Mouse (Mus musculus) CH12.LX (cell line): Measurements from ENCODE around the gene Evc2. TPM values are rescaled to one million over a fixed set of nuclear protein-coding genes. Genes with fewer than 3 reads are reported as not detected.

Experiments used
- DNase-seq: peaks from one replicate; pipeline ENCODE4 v3.0.0-alpha.2; 2013; ENCODE audit errors: extremely low read depth
- H3K27ac ChIP-seq: 2 replicates; pipeline ENCODE4 v1.5.1; 2012; ENCODE audit warnings: low read depth, mild to moderate bottlenecking, control low read depth, moderate library complexity; ENCODE audit not compliant: insufficient read depth
- H3K27me3 ChIP-seq: replicated peaks from 2 replicates; pipeline ENCODE3; 2012; ENCODE audit warnings: inconsistent platforms
- H3K36me3 ChIP-seq, 2 experiments: replicated peaks in 1 of 2; 2 replicates each; pipeline versions ENCODE3 to v1.6.1; 2012; ENCODE audit warnings: inconsistent platforms in 1 of 2, low read length in 1 of 2, mild to moderate bottlenecking in 1 of 2, mixed read lengths in 1 of 2, moderate library complexity in 1 of 2; ENCODE audit not compliant: control insufficient read depth in 1 of 2, insufficient read depth in 1 of 2
- H3K4me1 ChIP-seq, 2 experiments: 2 replicates each; pipeline ENCODE4 v1.6.1; 2012; ENCODE audit warnings: inconsistent platforms in 1 of 2, moderate library complexity in 1 of 2; ENCODE audit not compliant: insufficient read depth in 2 of 2, control insufficient read depth in 1 of 2
- H3K4me2 ChIP-seq: 2 replicates; pipeline ENCODE4 v1.6.1; 2012; ENCODE audit warnings: low read depth, mild to moderate bottlenecking, control low read depth; ENCODE audit not compliant: poor library complexity, insufficient read depth, severe bottlenecking
- H3K4me3 ChIP-seq, 3 experiments: fragments of 150-350 bp in 1 of 3; sonication (generic) in 1 of 3; replicated peaks in 1 of 3; 2 replicates each; pipeline versions ENCODE3 to v1.5.1; 2011 to 2012; ENCODE audit warnings: low read depth in 2 of 3, low read length in 2 of 3, mild to moderate bottlenecking in 2 of 3, moderate library complexity in 2 of 3, control low read depth in 1 of 3, improper control_type of control experiment in 1 of 3, inconsistent platforms in 1 of 3, mixed read lengths in 1 of 3; ENCODE audit not compliant: poor library complexity in 1 of 3
- H3K79me2 ChIP-seq: replicated peaks from 2 replicates; pipeline ENCODE4 v1.6.1; 2012; ENCODE audit warnings: mild to moderate bottlenecking, moderate library complexity; ENCODE audit not compliant: control insufficient read depth, poor library complexity, insufficient read depth, severe bottlenecking; ENCODE audit errors: extremely low read depth
- H3K9ac ChIP-seq: 2 replicates; pipeline ENCODE4 v1.6.1; 2012; ENCODE audit warnings: low read depth, mild to moderate bottlenecking, control low read depth, moderate library complexity; ENCODE audit not compliant: insufficient read depth
- H3K9me3 ChIP-seq: replicated peaks from 2 replicates; pipeline ENCODE3; 2012; ENCODE audit warnings: low read length, inconsistent platforms, mixed read lengths
- CHD1 ChIP-seq: IDR thresholded peaks from 2 replicates; pipeline ENCODE4 v1.6.1; 2012; ENCODE audit warnings: low read depth, low read length, improper control_type of control experiment, inconsistent platforms
- CHD2 ChIP-seq: IDR thresholded peaks from 2 replicates; pipeline ENCODE4 v1.6.1; 2011; ENCODE audit warnings: low read length, improper control_type of control experiment
- CTCF ChIP-seq, 2 experiments: IDR thresholded peaks in 1 of 2; conservative IDR thresholded peaks in 1 of 2; 2 replicates each; pipeline ENCODE4 v1.5.1; 2011 to 2012; ENCODE audit warnings: low read depth in 2 of 2, low read length in 2 of 2, improper control_type of control experiment in 1 of 2, inconsistent platforms in 1 of 2, mild to moderate bottlenecking in 1 of 2, moderate library complexity in 1 of 2
- E2F4 ChIP-seq: IDR thresholded peaks from 2 replicates; pipeline ENCODE4 v1.6.1; 2011; ENCODE audit warnings: low read depth, low read length, improper control_type of control experiment; ENCODE audit not compliant: insufficient replicate concordance
- ELF1 ChIP-seq: IDR thresholded peaks from 2 replicates; pipeline ENCODE4 v1.6.1; 2014; ENCODE audit warnings: low read depth, mild to moderate bottlenecking, inconsistent platforms, low read length, improper control_type of control experiment
- EP300 ChIP-seq: IDR thresholded peaks from 2 replicates; pipeline ENCODE4 v1.6.1; 2011; ENCODE audit warnings: low read length, improper control_type of control experiment
- ETS1 ChIP-seq: conservative IDR thresholded peaks from 2 replicates; pipeline ENCODE4 v1.6.1; 2012; ENCODE audit warnings: low read depth, mild to moderate bottlenecking, inconsistent platforms, low read length, improper control_type of control experiment, moderate library complexity
- GABPA ChIP-seq: IDR thresholded peaks from 2 replicates; pipeline ENCODE4 v1.6.1; 2012; ENCODE audit warnings: low read depth, low read length, improper control_type of control experiment, inconsistent platforms; ENCODE audit not compliant: insufficient replicate concordance
- HCFC1 ChIP-seq: IDR thresholded peaks from 2 replicates; pipeline ENCODE4 v1.6.1; 2012; ENCODE audit warnings: low read depth, mild to moderate bottlenecking, inconsistent platforms, low read length, improper control_type of control experiment
- IRF4 ChIP-seq: IDR thresholded peaks from 2 replicates; pipeline ENCODE4 v1.6.1; 2014; ENCODE audit warnings: low read depth, mild to moderate bottlenecking, inconsistent platforms, low read length, improper control_type of control experiment
- JUND ChIP-seq: conservative IDR thresholded peaks from 2 replicates; pipeline ENCODE4 v1.6.1; 2011; ENCODE audit warnings: low read depth, low read length, improper control_type of control experiment
- KAT2A ChIP-seq: IDR thresholded peaks from 2 replicates; pipeline ENCODE4 v1.6.1; 2012; ENCODE audit warnings: low read length, improper control_type of control experiment, inconsistent platforms; ENCODE audit not compliant: insufficient replicate concordance
- MAX ChIP-seq: IDR thresholded peaks from 2 replicates; pipeline ENCODE4 v1.6.1; 2011; ENCODE audit warnings: low read length, improper control_type of control experiment
- MAZ ChIP-seq: IDR thresholded peaks from 2 replicates; pipeline ENCODE4 v1.6.1; 2012; ENCODE audit warnings: low read depth, mild to moderate bottlenecking, inconsistent platforms, low read length, improper control_type of control experiment, moderate library complexity
- NELFE ChIP-seq: IDR thresholded peaks from 2 replicates; pipeline ENCODE4 v1.6.1; 2011; ENCODE audit warnings: low read depth, low read length, improper control_type of control experiment
- NRF1 ChIP-seq: IDR thresholded peaks from 2 replicates; pipeline ENCODE4 v1.6.1; 2014; ENCODE audit warnings: low read depth, mild to moderate bottlenecking, inconsistent platforms, low read length, improper control_type of control experiment, moderate library complexity
- POLR2AphosphoS2 ChIP-seq: IDR thresholded peaks from 2 replicates; pipeline ENCODE4 v1.6.1; 2011; ENCODE audit warnings: low read depth, low read length, improper control_type of control experiment
- RAD21 ChIP-seq: IDR thresholded peaks from 2 replicates; pipeline ENCODE4 v1.6.1; 2011; ENCODE audit warnings: low read depth, mild to moderate bottlenecking, low read length, improper control_type of control experiment, moderate library complexity
- SIN3A ChIP-seq: IDR thresholded peaks from 2 replicates; pipeline ENCODE4 v1.6.1; 2012; ENCODE audit warnings: low read length, improper control_type of control experiment, inconsistent platforms
- SMC3 ChIP-seq: IDR thresholded peaks from 2 replicates; pipeline ENCODE4 v1.6.1; 2011; ENCODE audit warnings: low read depth, low read length, improper control_type of control experiment
- TBP ChIP-seq: conservative IDR thresholded peaks from 2 replicates; pipeline ENCODE4 v1.6.1; 2011; ENCODE audit warnings: low read depth, low read length, improper control_type of control experiment
- TCF12 ChIP-seq: IDR thresholded peaks from 2 replicates; pipeline ENCODE4 v1.6.1; 2014; ENCODE audit warnings: low read depth, mild to moderate bottlenecking, inconsistent platforms, low read length, improper control_type of control experiment
- UBTF ChIP-seq: IDR thresholded peaks from 2 replicates; pipeline ENCODE4 v1.6.1; 2012; ENCODE audit warnings: low read depth, mild to moderate bottlenecking, inconsistent platforms, low read length, improper control_type of control experiment, moderate library complexity
- USF1 ChIP-seq: IDR thresholded peaks from 2 replicates; pipeline ENCODE4 v1.6.1; 2014; ENCODE audit warnings: low read depth, mild to moderate bottlenecking, inconsistent platforms, low read length, improper control_type of control experiment
- ZC3H11A ChIP-seq: IDR thresholded peaks from 2 replicates; pipeline ENCODE4 v1.6.1; 2012; ENCODE audit warnings: low read depth, mild to moderate bottlenecking, inconsistent platforms, low read length, improper control_type of control experiment
- dilution Hi-C: fragments of 300-500 bp; cut with MboI; formaldehyde crosslinking; loops from 2 replicates; pipeline ENCODE4 v1.14.3; 2020; ENCODE audit warnings: low sequenced_read_pairs; ENCODE audit not compliant: extremely low pct_unique_long_range_greater_than_20kb, extremely low pct_ligation_motif_present
- in situ Hi-C: fragments of 300-500 bp; cut with MboI; formaldehyde crosslinking; loops from 3 replicates; pipeline ENCODE4 v1.14.3; 2019; ENCODE audit warnings: low sequenced_read_pairs, low pct_ligation_motif_present, low pct_unique_long_range_greater_than_20kb, mixed read lengths
- polyA plus RNA-seq: library from polyadenylated mRNA; unstranded; fragments of >175 nt; gene quantifications from 2 replicates; pipeline ENCODE4 v1.2.1, GENCODE M21; 2012; ENCODE audit warnings: low read depth; ENCODE audit not compliant: insufficient read length
- total RNA-seq, 2 experiments: library from RNA; depleted of rRNA; stranded (reverse); fragments of 300-350 nt in 1 of 2; fragments of >200 nt in 1 of 2; gene quantifications; 2 replicates each; pipeline ENCODE4 v1.2.3; 2012 to 2014

Gene Evc2
- total and polyA plus RNA-seq, 3 experiments: 0.04 TPM; not detected in 2

DNA sequence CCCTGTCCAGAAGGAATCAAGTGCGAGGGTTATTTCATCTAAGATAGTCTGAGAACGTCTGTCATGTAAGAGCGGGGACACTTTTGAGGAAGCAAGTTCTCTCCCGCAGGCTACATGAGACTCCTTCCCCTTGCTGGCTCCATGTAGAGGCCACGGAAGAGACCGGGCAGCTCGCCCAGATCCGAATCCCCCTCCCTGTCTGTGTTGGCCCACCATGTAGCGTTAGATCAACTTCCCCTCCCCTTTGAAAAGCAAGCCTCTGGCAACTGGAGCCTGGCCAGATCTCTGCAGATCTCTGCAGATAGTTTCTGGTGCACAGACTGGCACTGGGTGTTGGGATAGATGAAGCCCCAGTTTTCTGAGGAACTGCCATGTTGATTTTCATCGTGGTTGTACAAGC, 41.6 kb upstream of the Evc2 start:
- Histone ChIP-seq H3K9ac (no peak overlapping the region), H3K4me1 (peaks cover 0 to 8% of the 10 kb centered on the region in 2 experiments; a peak in 2 of 4 replicates), H3K79me2 (no peaks in the 10 kb centered on the region), H3K9me3 (no peaks in the 10 kb centered on the region), H3K36me3 (peaks cover 0 to under 1% of the 10 kb centered on the region in 2 experiments), H3K4me3 (no peak overlapping the region), H3K4me2 (no peak overlapping the region), H3K27ac (no peak overlapping the region), H3K27me3 (peaks cover 3% of the 10 kb centered on the region)
- TF ChIP-seq KAT2A (no peak), TBP (no peak), CHD2 (no peak), JUND (no peak), GABPA (no peak), MAZ (no peak), POLR2AphosphoS2 (no peak), UBTF (no peak), ETS1 (no peak), IRF4 (no peak), SMC3 (no peak), E2F4 (no peak), NRF1 (no peak), SIN3A (no peak), CHD1 (no peak), HCFC1 (no peak)
- DNase-seq: no peak
- in situ Hi-C loops (loop anchor here (10.0 kb wide), 2 partner anchors 58 to 418 kb away; partner anchors contain the start of gene Stk32b), dilution Hi-C loops (no loop called here)

DNA sequence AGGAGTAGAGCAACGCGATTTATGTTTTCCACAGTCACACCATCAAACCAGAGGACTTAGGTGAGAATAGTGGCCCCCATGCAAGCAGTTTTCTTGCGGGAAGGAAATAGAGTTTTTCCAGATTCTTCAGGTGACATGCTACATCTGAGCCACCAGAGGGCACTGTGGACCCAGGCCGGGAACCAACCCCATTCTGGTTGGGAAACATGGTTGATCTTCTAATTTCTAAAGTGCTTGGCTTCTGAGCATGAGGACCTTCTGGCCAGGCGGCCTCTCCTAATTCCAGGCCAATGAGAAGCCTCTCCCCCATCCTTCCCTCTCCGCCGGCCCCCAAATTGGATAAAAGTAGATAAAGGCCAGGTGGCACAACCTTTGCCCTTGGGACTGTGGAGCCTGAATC, 39.9 kb upstream of the Evc2 start:
- Histone ChIP-seq H3K9me3 (no peaks in the 10 kb centered on the region), H3K79me2 (no peaks in the 10 kb centered on the region), H3K9ac (no peak overlapping the region), H3K36me3 (no peaks in the 10 kb centered on the region), H3K4me1 (peaks cover 3 to 16% of the 10 kb centered on the region in 2 experiments; a peak in 3 of 4 replicates), H3K27ac (no peak overlapping the region), H3K4me2 (no peak overlapping the region), H3K4me3 (no peak overlapping the region), H3K27me3 (peaks cover 3% of the 10 kb centered on the region)
- dilution Hi-C loops (no loop called here), in situ Hi-C loops (loop anchor here (10.0 kb wide), 2 partner anchors 56 to 416 kb away; partner anchors contain the start of gene Stk32b)
- TF ChIP-seq SMC3 (peak; percentile 93), POLR2AphosphoS2 (no peak), TCF12 (no peak), USF1 (no peak), RAD21 (peak; percentile 93), EP300 (no peak), MAX (no peak), NELFE (peak; percentile 17; the same call in 1 of the 2 replicates), CTCF (conservative IDR thresholded peaks at IDR 0.05 in 1 of 2, IDR thresholded peaks at IDR 0.05 in 1 of 2; ENCODE audit: low read depth in 2 of 2, low read length in 2 of 2) (peak; percentile 68 to 94), ZC3H11A (peak; percentile 68), ELF1 (no peak)
- DNase-seq: peak; percentile 37
